Mouse (Mus musculus) retina, embryonic 14.5 days (tissue): ENCODE measurements around the gene Srp68.
"Not testable (repeated sequence)": the region's sequence is repeated elsewhere in the genome, so short reads cannot be mapped to it uniquely, and the experiment has no call there.

Experiments used
- DNase-seq: peaks from one replicate; pipeline ENCODE4 v3.0.0-alpha.2; 2015; ENCODE audit warnings: low spot score

Srp68 gene

GRCm38 (mm10) chr11:116282912-116283521 is 9.0 kb upstream of the Srp68 start:
- no peak for DNase-seq

GRCm38 (mm10) chr11:116282089-116282488 is 8.1 kb upstream of the Srp68 start:
- no peak for DNase-seq

GRCm38 (mm10) chr11:116281671-116282070 is 7.7 kb upstream of the Srp68 start:
- no peak for DNase-seq

- no peak for DNase-seq
These were observed 7.0 kb upstream of the Srp68 start, which contains the start of gene Galr2 for GRCm38 (mm10) chr11:116280751-116281663. Gene Galr2, plus strand, starts transcription at chr11:116280939.

- DNase-seq: not testable (repeated sequence)
These were observed 3.2 kb upstream of the Srp68 start for GRCm38 (mm10) chr11:116277184-116277583.

GRCm38 (mm10) chr11:116273469-116274044 is 460 bp downstream of the Srp68 start:
- no peak for DNase-seq

- no peak for DNase-seq
These were observed 1.2 kb downstream of the Srp68 start for GRCm38 (mm10) chr11:116272589-116273468.

GRCm38 (mm10) chr11:116269560-116269959 is 4.5 kb downstream of the Srp68 start:
- DNase-seq: no peak

- DNase-seq: no peak
These were observed 5.7 kb downstream of the Srp68 start for GRCm38 (mm10) chr11:116268313-116268712.

- peak; percentile 49 for DNase-seq
These were observed 6.4 kb downstream of the Srp68 start for GRCm38 (mm10) chr11:116267637-116268036.

- no peak for DNase-seq
These were observed 8.2 kb downstream of the Srp68 start for GRCm38 (mm10) chr11:116265850-116266249.

GRCm38 (mm10) chr11:116265352-116265751 is 8.7 kb downstream of the Srp68 start:
- no peak for DNase-seq

GRCm38 (mm10) chr11:116260259-116260658 is 13.8 kb downstream of the Srp68 start:
- no peak for DNase-seq

GRCm38 (mm10) chr11:116259461-116259860 is 14.6 kb downstream of the Srp68 start:
- no peak for DNase-seq

GRCm38 (mm10) chr11:116255982-116256675 is 17.9 kb downstream of the Srp68 start:
- no peak for DNase-seq

- no peak for DNase-seq
These were observed 18.7 kb downstream of the Srp68 start for GRCm38 (mm10) chr11:116255090-116255981.

- no peak for DNase-seq
These were observed 19.4 kb downstream of the Srp68 start for GRCm38 (mm10) chr11:116254627-116255026.

GRCm38 (mm10) chr11:116253076-116253600 is 20.9 kb downstream of the Srp68 start:
- no peak for DNase-seq

- DNase-seq: peak; percentile 16
These were observed 23.1 kb downstream of the Srp68 start for GRCm38 (mm10) chr11:116250898-116251297.
